Mouse (Mus musculus) megakaryocyte, embryonic 14.5 days (primary cell): ENCODE data around the gene Aqp2.

Experiments
- FLI1 ChIP-seq: IDR thresholded peaks from 2 replicates; pipeline ENCODE4 v1.6.1; 2012; ENCODE audit warnings: low read length, inconsistent platforms, mixed read lengths
- GATA1 ChIP-seq: IDR thresholded peaks from 3 replicates; pipeline ENCODE4 v1.6.1; 2012; ENCODE audit warnings: mixed read lengths, low read length, inconsistent platforms, borderline replicate concordance

DNA sequence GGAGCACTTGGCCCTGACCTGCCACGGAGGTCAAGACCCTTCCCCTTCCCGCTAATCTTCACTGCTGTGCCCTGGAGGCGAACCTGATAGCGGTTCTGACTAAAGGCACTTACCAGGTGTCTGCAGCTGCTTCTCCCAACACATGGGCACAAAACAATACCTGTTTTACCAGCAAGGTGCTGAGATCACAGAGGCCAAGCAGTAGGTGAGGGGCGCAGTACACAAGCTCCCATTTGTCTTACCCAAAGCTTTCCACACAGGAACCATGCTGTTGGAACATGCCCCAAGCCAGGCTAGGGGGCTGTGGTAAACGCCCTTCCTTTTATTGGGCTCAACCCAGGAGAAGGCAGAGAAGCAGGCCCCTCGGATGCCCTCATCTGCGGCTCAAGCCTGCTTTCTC is 18.7 kb downstream of the Aqp2 start:
- TF ChIP-seq GATA1 (no peak), FLI1 (no peak)
